Mouse (Mus musculus): ENCODE results near the gene Auts2.

DNA sequence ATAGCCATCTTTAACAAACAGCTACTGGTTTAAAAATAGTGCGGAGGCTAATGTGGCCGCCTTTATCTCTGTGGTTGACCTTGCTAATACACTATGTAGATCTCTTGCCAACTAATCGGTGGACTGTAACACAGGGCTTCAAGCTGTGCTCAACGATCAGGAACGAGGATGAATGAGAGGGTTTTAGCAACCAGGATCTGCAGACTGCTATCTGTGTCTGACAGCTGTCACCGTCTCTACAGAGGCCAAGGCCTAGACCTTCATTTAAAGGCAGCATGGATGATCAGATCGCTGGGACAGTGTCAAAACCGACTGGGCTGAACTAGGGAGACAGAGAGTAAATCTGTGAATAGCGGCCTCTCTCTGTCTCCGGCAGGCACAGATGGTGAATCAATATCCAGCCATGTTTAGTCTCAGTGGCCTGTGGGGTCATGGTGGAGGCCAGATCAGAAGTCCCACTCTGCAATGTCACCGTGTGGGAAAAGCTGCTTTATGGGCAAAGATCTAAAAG, 892.7 kb downstream of the Auts2 start:
- TF ChIP-seq HCFC1 (IDR thresholded peaks at IDR 0.05; ENCODE audit: borderline replicate concordance, insufficient read depth, low read length), result no peak
- no peak for TF ChIP-seq ZNF384 (IDR thresholded peaks at IDR 0.05; ENCODE audit: low read depth, low read length)
